Mouse (Mus musculus): Measurements from ENCODE around the gene 2410141K09Rik. TPM values are rescaled to one million over a fixed set of nuclear protein-coding genes. Genes with fewer than 3 reads are reported as not detected.
"Not testable (repeated sequence)": the region's sequence is repeated elsewhere in the genome, so short reads cannot be mapped to it uniquely, and the experiment has no call there.

The 2410141K09Rik gene
- not detected in 2 replicates for polyA plus RNA-seq (2014; fragmentation: Nextera tagmentation; extraction: Ambion mirVana)

DNA sequence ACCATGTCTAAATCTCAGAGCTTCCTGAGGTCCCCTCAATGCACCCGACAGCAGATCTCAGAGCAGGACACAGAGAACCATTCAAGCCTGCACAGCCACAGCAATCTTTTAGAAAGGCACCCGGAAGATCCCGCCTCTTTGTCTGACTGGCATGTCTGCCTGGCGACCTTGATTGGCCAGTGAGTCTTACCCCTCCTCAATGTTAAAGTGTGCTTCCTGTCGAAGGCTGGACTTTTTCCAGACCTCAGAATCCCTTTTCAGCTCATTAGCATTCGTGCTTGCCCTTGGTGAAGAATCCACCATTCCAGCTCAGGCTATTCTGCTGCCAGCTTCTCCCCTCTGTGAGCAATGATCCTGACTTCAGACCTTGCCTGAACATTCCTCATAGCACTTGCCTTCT lies at the start of gene 2410141K09Rik:
Gene 2410141K09Rik (minus strand): TSS at position 101 of the 400 bp plus-strand sequence.
- H3K4me1 ChIP-seq (ENCODE audit: control insufficient read depth, insufficient read depth, low read length); H3K36me3 ChIP-seq (replicated peaks; ENCODE audit: control insufficient read depth, insufficient read depth, low read depth, low read length); H3K27me3 ChIP-seq (ENCODE audit: control insufficient read depth, insufficient read depth, low read length); H3K9ac ChIP-seq (replicated peaks; ENCODE audit: low read length); H3K4me3 ChIP-seq (ENCODE audit: low read depth, low read length); DNase-seq (ENCODE audit: low spot score); H3K4me2 ChIP-seq (ENCODE audit: low read depth, low read length); ATAC-seq (replicated peaks; ENCODE audit: insufficient number of reproducible peaks, low FRiP score, low TSS enrichment, low read depth); H3K27ac ChIP-seq (replicated peaks; ENCODE audit: low read depth, low read length); H3K9me3 ChIP-seq (replicated peaks; ENCODE audit: control insufficient read depth, low read length): not testable (repeated sequence)
- no CpG with 5 or more reads among the region's 6 CpGs for WGBS

DNA sequence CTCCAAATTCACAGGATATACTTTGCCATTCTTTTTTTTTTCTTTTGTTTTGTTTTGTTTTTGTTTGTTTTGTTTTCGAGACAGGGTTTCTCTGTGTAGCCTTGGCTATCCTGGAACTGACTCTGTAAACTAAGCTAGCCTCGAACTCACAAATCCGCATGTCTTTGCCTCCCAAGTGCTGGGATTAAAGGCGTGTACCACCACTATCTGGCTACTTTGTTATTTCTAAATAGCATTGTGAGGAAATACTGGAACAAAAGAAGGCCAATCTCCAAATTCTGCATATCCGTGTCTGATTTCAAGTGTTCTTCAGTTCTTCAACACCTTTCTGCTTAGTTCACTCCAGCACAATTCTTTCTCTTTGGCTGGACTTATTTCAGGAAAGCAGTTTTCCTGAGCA lies 14.1 kb downstream of the 2410141K09Rik start:
- H3K4me2 ChIP-seq (ENCODE audit: low read depth, low read length); H3K27ac ChIP-seq (replicated peaks; ENCODE audit: low read depth, low read length); H3K36me3 ChIP-seq (replicated peaks; ENCODE audit: control insufficient read depth, insufficient read depth, low read depth, low read length); H3K27me3 ChIP-seq (ENCODE audit: control insufficient read depth, insufficient read depth, low read length); ATAC-seq (replicated peaks; ENCODE audit: insufficient number of reproducible peaks, low FRiP score, low TSS enrichment, low read depth); H3K9ac ChIP-seq (replicated peaks; ENCODE audit: low read length); H3K9me3 ChIP-seq (replicated peaks; ENCODE audit: control insufficient read depth, low read length); DNase-seq (ENCODE audit: low spot score); H3K4me1 ChIP-seq (ENCODE audit: control insufficient read depth, insufficient read depth, low read length); H3K4me3 ChIP-seq (ENCODE audit: low read depth, low read length): not testable (repeated sequence)
- no CpG with 5 or more reads among the region's 5 CpGs for WGBS

DNA sequence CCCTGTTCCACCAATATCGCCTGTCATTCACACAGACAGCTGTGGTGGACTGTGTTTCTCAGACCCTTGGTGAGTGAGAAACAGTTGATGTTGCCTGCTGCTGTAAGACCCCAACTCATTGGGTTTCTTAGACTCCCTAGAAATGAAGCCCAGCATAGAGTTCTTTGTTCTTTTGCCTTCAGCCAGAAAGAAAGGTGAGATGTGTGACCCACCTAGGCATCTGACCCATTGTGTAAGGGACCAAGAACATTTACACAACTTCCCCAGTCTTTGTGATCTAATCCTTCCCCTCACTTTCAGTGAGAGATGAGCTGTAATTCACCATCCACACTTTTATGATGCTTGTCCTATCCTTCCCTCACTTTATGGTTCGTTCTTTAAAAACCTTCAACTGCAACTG lies 26.0 kb downstream of the 2410141K09Rik start:
- H3K27ac ChIP-seq (replicated peaks; ENCODE audit: low read depth, low read length); H3K4me1 ChIP-seq (ENCODE audit: control insufficient read depth, insufficient read depth, low read length); DNase-seq (ENCODE audit: low spot score); H3K4me2 ChIP-seq (ENCODE audit: low read depth, low read length); H3K36me3 ChIP-seq (replicated peaks; ENCODE audit: control insufficient read depth, insufficient read depth, low read depth, low read length); H3K9me3 ChIP-seq (replicated peaks; ENCODE audit: control insufficient read depth, low read length); H3K4me3 ChIP-seq (ENCODE audit: low read depth, low read length); H3K9ac ChIP-seq (replicated peaks; ENCODE audit: low read length); H3K27me3 ChIP-seq (ENCODE audit: control insufficient read depth, insufficient read depth, low read length); ATAC-seq (replicated peaks; ENCODE audit: insufficient number of reproducible peaks, low FRiP score, low TSS enrichment, low read depth): not testable (repeated sequence)
- WGBS = no CpG with 5 or more reads among the region's 2 CpGs

Other genes with a start within 250 kb of the 2410141K09Rik start
- not detected in 2 replicates for gene Gm10772, start 213.5 kb downstream of the 2410141K09Rik start, polyA plus RNA-seq (2014; fragmentation: Nextera tagmentation; extraction: Ambion mirVana)